Mouse (Mus musculus) midbrain, embryonic 16.5 days (tissue): Measurements from ENCODE around the gene Vmn1r198. TPM values are rescaled to one million over a fixed set of nuclear protein-coding genes. Genes with fewer than 3 reads are reported as not detected.
"Not testable (repeated sequence)": the region's sequence is repeated elsewhere in the genome, so short reads cannot be mapped to it uniquely, and the experiment has no call there.

Source experiments
- ATAC-seq: fragments of 200-750 bp; cut with Nextera tagmentation; 2 replicates; pipeline ENCODE4 v1.8.0; 2017; ENCODE audit warnings: moderate TSS enrichment
- H3K27ac ChIP-seq: fragments of 300-500 bp; sonication (generic); 2 replicates; pipeline ENCODE4 v1.5.1; 2014; ENCODE audit warnings: mild to moderate bottlenecking, low read length, mixed read lengths
- H3K27me3 ChIP-seq: fragments of 300-500 bp; sonication (generic); 2 replicates; pipeline ENCODE4 v1.6.1; 2014; ENCODE audit warnings: low read depth, low read length, mixed read lengths; ENCODE audit not compliant: control insufficient read depth, insufficient read depth
- H3K36me3 ChIP-seq: fragments of 300-500 bp; sonication (generic); 2 replicates; pipeline ENCODE4 v1.6.1; 2014; ENCODE audit warnings: mild to moderate bottlenecking, low read length, moderate library complexity, mixed read lengths; ENCODE audit not compliant: control insufficient read depth, insufficient read depth
- H3K4me1 ChIP-seq: fragments of 300-500 bp; sonication (generic); 2 replicates; pipeline ENCODE4 v1.6.1; 2014; ENCODE audit warnings: mild to moderate bottlenecking, low read length, mixed read lengths; ENCODE audit not compliant: control insufficient read depth, insufficient read depth
- H3K4me2 ChIP-seq: fragments of 300-500 bp; sonication (generic); 2 replicates; pipeline ENCODE4 v1.6.1; 2014; ENCODE audit warnings: mild to moderate bottlenecking, low read length, mixed read lengths
- H3K4me3 ChIP-seq: fragments of 300-500 bp; sonication (generic); 2 replicates; pipeline ENCODE4 v1.5.1; 2014; ENCODE audit warnings: low read depth, mild to moderate bottlenecking, low read length, moderate library complexity, mixed read lengths
- H3K9ac ChIP-seq: fragments of 300-500 bp; sonication (generic); 2 replicates; pipeline ENCODE4 v1.6.1; 2014; ENCODE audit warnings: low read depth, low read length, mixed read lengths
- H3K9me3 ChIP-seq: fragments of 300-500 bp; sonication (generic); replicated peaks from 2 replicates; pipeline ENCODE4 v1.6.1; 2014; ENCODE audit warnings: mild to moderate bottlenecking, low read length, mixed read lengths; ENCODE audit not compliant: control insufficient read depth, poor library complexity, severe bottlenecking
- WGBS: fragments of 180-500 bp; shearing (Covaris S2); extraction: QIAGEN DNeasy Blood & Tissue Kit; methylation state at CpG from one replicate; pipeline ENCODE4 v1.1.7; 2014; 5-methylcytosine and 5-hydroxymethylcytosine counted together
- polyA plus RNA-seq: library from polyadenylated mRNA; unstranded; fragments of >200 nt; fragmentation: Nextera tagmentation; extraction: Ambion mirVana; gene quantifications from 2 replicates; pipeline ENCODE4 v1.2.1, GENCODE M21; 2015

The Vmn1r198 gene
- polyA plus RNA-seq, 1 experiment from 2014 or later = not detected

- not testable (repeated sequence) for H3K9me3 ChIP-seq, H3K4me1 ChIP-seq, H3K36me3 ChIP-seq, ATAC-seq, H3K27me3 ChIP-seq, H3K4me3 ChIP-seq, H3K9ac ChIP-seq, H3K27ac ChIP-seq, H3K4me2 ChIP-seq
- 76% methylated on average over 3 of the region's 3 CpGs for WGBS
Measured at GRCm38 (mm10) chr13:22381128-22381527, 31.0 kb downstream of the Vmn1r198 start.

GRCm38 (mm10) chr13:22383401-22383800, 33.2 kb downstream of the Vmn1r198 start:
- Histone ChIP-seq H3K27ac (no peak overlapping the region), H3K9me3 (no peaks in the 10 kb centered on the region), H3K4me3 (no peak overlapping the region), H3K9ac (no peak overlapping the region), H3K36me3 (no peaks in the 10 kb centered on the region), H3K27me3 (no peaks in the 10 kb centered on the region), H3K4me2 (no peak overlapping the region), H3K4me1 (no peaks in the 10 kb centered on the region)
- ATAC-seq = no peak
- 85% methylated on average over 3 of the region's 3 CpGs for WGBS

GRCm38 (mm10) chr13:22387050-22387449, 36.9 kb downstream of the Vmn1r198 start:
- H3K27me3 ChIP-seq = no peaks in the 10 kb centered on the region
- H3K9me3 ChIP-seq = no peaks in the 10 kb centered on the region
- no peaks in the 10 kb centered on the region for H3K4me1 ChIP-seq
- WGBS = 91% methylated on average over 1 of the region's 1 CpGs
- no peak overlapping the region for H3K4me3 ChIP-seq
- no peak overlapping the region for H3K4me2 ChIP-seq
- no peak for ATAC-seq
- H3K27ac ChIP-seq = no peak overlapping the region
- no peak overlapping the region for H3K9ac ChIP-seq
- H3K36me3 ChIP-seq = no peaks in the 10 kb centered on the region

- Histone ChIP-seq H3K4me1 (no peaks in the 10 kb centered on the region), H3K9ac (no peak within 1 kb of the TSS), H3K36me3 (no peaks in the 10 kb centered on the region), H3K4me2 (no peak within 1 kb of the TSS), H3K27me3 (no peaks in the 10 kb centered on the region), H3K9me3 (no peaks in the 10 kb centered on the region), H3K27ac (no peak within 1 kb of the TSS), H3K4me3 (no peak within 1 kb of the TSS)
- ATAC-seq = no peak
- 13% methylated on average over 3 of the region's 3 CpGs for whole genome bisulfite sequencing
Measured at GRCm38 (mm10) chr13:22390073-22390472, 39.9 kb downstream of the Vmn1r198 start, which contains the start of gene Vmn1r200. TSS of gene Vmn1r200 (plus strand) at chr13:22390373.

GRCm38 (mm10) chr13:22402978-22403377, 52.8 kb downstream of the Vmn1r198 start:
- H3K9me3 ChIP-seq = no peaks in the 10 kb centered on the region
- H3K27ac ChIP-seq = no peak overlapping the region
- no peaks in the 10 kb centered on the region for H3K27me3 ChIP-seq
- H3K4me3 ChIP-seq = no peak overlapping the region
- no peaks in the 10 kb centered on the region for H3K4me1 ChIP-seq
- no peak overlapping the region for H3K9ac ChIP-seq
- WGBS = 73% methylated on average over 1 of the region's 1 CpGs
- no peak overlapping the region for H3K4me2 ChIP-seq
- no peak for ATAC-seq
- H3K36me3 ChIP-seq = no peaks in the 10 kb centered on the region

Other genes with a start within 250 kb of the Vmn1r198 start
- not detected in 2 replicates for gene Vmn1r189, start 244.5 kb upstream of the Vmn1r198 start, polyA plus RNA-seq
- gene Vmn1r191, start 166.4 kb upstream of the Vmn1r198 start, polyA plus RNA-seq = not detected in 2 replicates
- gene Vmn1r192, start 159.2 kb upstream of the Vmn1r198 start, polyA plus RNA-seq = not detected in 2 replicates
- not detected in 2 replicates for gene Vmn1r193, start 127.2 kb upstream of the Vmn1r198 start, polyA plus RNA-seq
- gene Vmn1r194, start 106.1 kb upstream of the Vmn1r198 start, polyA plus RNA-seq = not detected in 2 replicates
- gene Vmn1r195, start 79.8 kb upstream of the Vmn1r198 start, polyA plus RNA-seq = not detected in 2 replicates
- not detected in 2 replicates for gene Vmn1r196, start 60.4 kb upstream of the Vmn1r198 start, polyA plus RNA-seq
- not detected in 2 replicates for gene Vmn1r197, start 25.8 kb upstream of the Vmn1r198 start, polyA plus RNA-seq
- gene Vmn1r199, start 29.5 kb downstream of the Vmn1r198 start, polyA plus RNA-seq = not detected in 2 replicates
- not detected in 2 replicates for gene Vmn1r200, start 40.0 kb downstream of the Vmn1r198 start, polyA plus RNA-seq
- gene Vmn1r201, start 121.6 kb downstream of the Vmn1r198 start, polyA plus RNA-seq = not detected in 2 replicates
- not detected in 2 replicates for gene Vmn1r202, start 155.0 kb downstream of the Vmn1r198 start, polyA plus RNA-seq
- not detected in 2 replicates for gene Vmn1r203, start 167.8 kb downstream of the Vmn1r198 start, polyA plus RNA-seq
- not detected in 2 replicates for gene Vmn1r204, start 202.8 kb downstream of the Vmn1r198 start, polyA plus RNA-seq
- gene Vmn1r205, start 242.6 kb downstream of the Vmn1r198 start, polyA plus RNA-seq = not detected in 2 replicates